Mouse (Mus musculus) brain, embryonic 14.5 days (tissue): ENCODE data around the gene 4930415O20Rik. TPM values are rescaled to one million over a fixed set of nuclear protein-coding genes. Genes with fewer than 3 reads are reported as not detected.

Source experiments
- DNase-seq: peaks from one replicate; pipeline ENCODE4 v3.0.0-alpha.2; 2011; ENCODE audit warnings: low read depth
- CTCF ChIP-seq: fragments of 200-500 bp; IDR thresholded peaks from 2 replicates; pipeline ENCODE4 v1.5.1; 2012; ENCODE audit warnings: inconsistent platforms, mild to moderate bottlenecking, moderate library complexity, borderline replicate concordance; ENCODE audit not compliant: insufficient read depth, insufficient read length; ENCODE audit errors: extremely low read depth
- POLR2A ChIP-seq: fragments of 200-500 bp; IDR thresholded peaks from 2 replicates; pipeline ENCODE4 v1.6.1; 2012; ENCODE audit warnings: mild to moderate bottlenecking, inconsistent platforms, borderline replicate concordance; ENCODE audit not compliant: poor library complexity, insufficient read depth, insufficient read length, severe bottlenecking; ENCODE audit errors: extremely low read depth
- polyA plus RNA-seq: library from polyadenylated mRNA; depleted of rRNA; stranded (reverse); fragments of >200 nt; gene quantifications from 2 replicates; pipeline ENCODE4 v1.2.3, GENCODE M21; 2012; rRNA removed

The 4930415O20Rik gene
- not detected in 2 replicates for polyA plus RNA-seq

DNA sequence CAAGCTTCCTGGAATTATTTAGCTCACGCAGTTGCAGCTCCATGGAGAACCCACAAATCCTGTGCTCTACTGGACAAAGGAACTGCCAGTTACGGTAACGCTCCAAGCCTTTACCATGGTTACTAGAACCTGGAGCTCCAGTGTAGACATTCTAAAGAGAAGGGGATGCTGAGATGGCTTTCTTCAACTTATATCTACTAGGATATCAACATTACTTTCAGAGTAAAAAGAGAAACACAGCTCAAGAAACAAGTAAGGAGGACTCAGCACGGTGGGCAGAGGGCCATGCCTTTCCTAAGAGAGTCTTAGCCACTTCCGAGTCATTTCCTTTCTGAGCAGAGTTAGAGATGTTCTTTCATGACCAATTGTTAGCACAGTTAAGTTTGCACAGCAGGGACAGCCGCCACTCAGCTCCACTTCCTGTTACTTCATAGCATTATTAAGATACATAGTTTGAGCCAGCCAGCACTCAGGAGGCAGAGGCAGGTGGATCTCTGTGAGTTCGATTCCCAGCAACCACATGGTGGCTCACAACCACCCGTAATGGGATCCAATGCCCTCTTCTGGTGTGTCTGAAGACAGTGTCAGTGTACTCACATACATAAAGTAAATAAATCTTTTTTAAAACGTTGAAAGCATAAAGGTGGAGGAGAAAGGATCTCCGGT, at the start of gene 4930415O20Rik, which contains the start of gene Ccnt1:
TSS of gene 4930415O20Rik (plus strand) at position 132 of the 666 bp plus-strand sequence.
TSS of gene Ccnt1 (minus strand) at position 51 of the 666 bp plus-strand sequence.
- TF ChIP-seq POLR2A (no peak), CTCF (no peak)
- no peak for DNase-seq

DNA sequence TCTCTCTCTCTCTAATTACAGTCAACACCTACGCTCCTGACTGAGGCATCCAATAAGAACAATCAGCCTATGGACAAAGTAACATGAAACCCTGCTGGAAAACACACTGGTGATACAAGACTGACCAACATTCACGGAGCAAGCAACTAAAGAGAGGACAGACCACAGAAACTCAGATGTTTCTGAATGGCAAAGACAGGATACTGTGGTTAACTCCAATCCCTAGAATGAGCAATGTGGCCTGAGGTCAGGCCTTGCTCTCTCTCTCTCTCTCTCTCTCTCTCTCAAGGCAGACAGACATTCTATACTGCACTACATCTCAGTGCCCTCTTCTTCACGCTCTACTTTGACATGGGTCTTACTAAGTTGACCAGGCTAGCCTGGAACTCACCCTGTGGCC, 49.6 kb upstream of the 4930415O20Rik start:
- no peak for DNase-seq
- TF ChIP-seq POLR2A (no peak), CTCF (no peak)

DNA sequence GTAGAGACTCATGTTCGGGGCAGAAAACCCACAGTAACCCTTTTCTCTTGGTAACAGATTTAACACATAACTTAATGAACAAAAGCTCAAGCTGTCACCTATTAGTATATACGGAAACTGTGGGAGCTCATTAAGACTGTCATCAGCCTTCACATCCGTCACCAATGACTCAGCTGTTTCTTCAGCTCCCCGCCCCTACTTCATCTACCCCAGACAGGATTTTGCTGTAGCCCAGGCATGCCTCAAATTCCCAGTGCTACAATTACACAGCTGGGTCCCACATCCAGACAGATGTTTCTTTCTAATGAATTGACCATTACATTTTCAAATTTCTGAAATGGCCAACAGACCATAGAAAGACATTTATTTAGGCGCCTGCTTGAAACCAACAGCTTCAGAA, 44.7 kb upstream of the 4930415O20Rik start:
- TF ChIP-seq POLR2A (no peak), CTCF (no peak)
- peak; percentile 42 for DNase-seq

DNA sequence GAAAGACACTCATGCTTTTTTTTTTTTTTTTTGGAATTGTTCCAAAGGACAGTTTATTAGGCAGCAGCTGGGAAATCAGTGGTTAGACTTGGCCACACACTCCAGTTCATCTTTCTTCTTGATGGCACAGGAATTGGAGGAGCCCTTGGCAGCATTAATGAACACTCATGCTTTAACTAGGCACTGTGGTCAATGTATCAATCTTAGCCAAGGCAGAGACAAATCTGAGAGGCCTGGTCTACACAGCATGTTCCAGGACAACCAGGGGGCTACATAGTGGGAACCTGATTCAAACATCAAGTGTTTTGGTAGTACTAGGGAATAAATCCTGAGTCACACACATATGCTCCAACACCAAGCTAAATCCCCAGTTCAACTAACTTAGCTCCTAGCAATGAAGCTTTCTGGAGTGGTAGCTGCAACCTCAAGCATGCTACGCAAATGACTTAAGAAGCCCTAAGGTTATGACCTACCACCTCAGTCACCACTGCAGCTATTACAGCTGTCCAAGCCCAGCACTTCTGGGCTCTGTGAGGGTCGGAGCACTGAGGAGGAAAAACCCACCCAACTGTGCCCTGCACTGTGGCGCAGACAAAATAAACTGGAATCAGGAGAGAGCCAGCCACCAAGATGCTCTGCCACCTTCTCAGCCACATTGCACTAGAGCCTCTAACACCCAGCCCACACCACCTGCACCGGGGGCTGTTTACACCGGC, 43.6 kb upstream of the 4930415O20Rik start:
- TF ChIP-seq POLR2A (no peak), CTCF (no peak)
- no peak for DNase-seq

DNA sequence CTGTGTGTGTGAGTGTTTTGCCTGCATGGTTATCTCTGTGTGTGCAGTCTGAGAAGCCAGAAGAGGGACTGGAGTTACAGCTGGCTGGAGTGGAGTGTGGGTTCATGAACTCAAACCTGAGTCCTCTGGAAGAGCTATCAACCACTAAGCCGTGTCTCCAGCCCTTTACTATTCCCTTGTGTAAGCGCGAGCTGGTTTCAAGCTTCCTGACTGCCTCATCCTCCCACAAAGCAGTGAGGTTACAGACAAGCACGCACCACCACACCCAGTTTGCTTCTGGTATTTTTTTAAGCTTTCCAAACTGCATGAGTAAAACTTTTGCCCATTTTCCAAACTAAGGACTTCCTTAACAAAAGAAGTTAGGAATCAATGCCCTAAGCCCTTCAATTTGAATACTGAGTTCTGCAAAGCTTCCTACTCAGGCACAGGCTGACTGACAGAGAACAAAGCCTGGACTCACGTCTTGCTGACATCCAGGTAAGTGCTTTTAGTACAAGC, 42.7 kb upstream of the 4930415O20Rik start:
- TF ChIP-seq CTCF (no peak), POLR2A (no peak)
- DNase-seq, result no peak

DNA sequence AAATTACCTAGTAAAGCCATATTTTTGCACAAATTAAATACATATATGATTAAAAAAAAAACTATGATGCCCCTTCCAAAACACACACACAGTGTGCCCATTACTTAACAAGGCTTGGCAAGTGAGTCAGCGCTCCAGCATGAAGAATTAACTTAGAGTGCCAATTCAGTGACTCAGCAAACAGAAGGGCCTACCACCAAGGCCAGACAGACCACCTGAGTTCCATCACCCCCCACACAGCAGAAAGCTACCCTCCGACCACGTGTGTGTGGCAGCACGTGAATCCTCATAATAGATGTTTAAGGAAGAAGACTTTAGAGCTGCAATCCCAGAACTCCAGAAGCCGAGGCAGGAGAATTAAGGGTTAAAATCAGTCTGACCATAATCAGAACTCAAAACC, 38.5 kb upstream of the 4930415O20Rik start:
- DNase-seq, result peak; percentile 25
- TF ChIP-seq POLR2A (no peak), CTCF (no peak)

DNA sequence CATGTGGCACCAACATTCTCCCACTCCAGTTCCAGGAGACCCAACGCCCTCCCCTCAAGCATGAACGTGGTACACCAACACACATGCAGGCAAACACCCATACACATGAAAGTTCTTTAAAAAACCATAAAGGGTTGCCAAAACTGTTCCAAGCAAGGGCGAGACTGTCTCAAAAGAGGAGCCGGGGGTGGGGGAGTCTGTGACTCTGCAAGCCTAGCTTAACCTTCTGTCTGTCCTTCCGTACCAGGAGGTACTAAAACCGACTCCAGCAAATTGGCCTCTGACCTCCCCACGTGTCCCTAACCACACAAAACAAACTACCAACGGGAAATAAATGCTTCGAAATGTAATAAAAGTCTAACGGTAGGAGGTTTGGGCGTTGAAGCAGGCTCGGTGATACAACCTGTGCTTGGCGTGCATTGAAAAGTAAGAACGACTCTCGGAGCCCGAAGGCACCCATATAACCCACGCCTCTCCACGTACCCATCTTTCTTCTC, 37.7 kb upstream of the 4930415O20Rik start:
- DNase-seq, result peak; percentile 21
- TF ChIP-seq CTCF (no peak), POLR2A (no peak)

DNA sequence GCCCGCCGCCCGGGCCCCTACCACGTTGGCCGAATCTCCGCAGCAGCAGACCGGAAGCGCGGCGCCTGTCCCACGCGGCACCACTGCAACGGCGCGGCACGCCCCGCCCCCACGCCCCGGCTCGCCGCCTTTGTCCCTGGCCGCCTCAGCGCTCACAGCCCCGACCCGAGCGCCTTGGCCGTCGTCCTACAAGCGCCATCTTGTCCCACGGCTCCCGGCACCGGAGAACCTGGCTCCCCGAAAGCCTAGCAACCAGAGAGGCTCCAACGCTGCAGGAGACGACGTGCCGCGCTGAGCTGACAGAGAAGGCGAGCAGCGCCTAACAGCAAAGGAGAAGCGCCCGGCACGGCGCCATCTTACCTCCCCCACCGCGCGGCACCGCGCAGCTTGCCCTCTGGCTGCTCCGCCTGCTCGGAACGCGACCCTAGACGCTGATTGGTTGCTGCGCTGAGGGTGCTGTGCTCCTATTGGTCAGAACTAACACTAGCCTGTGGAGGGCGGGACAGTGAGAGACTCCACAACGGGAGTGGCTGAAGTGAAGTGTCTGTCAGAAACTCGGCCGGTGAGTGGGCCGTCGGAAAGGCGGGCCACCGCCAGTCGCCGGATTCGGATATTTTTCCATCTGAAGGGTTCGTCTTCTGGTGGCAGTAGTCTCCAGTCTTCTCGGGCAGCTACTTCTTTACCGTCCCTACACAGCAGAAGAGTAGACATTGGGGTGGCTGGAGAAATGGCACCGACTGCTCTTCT, 36.8 kb upstream of the 4930415O20Rik start, which contains the start of gene Kansl2:
TSS of gene Kansl2 (minus strand) at position 384 of the 747 bp plus-strand sequence.
- no peak for TF ChIP-seq CTCF
- TF ChIP-seq POLR2A, result peak; percentile 99
- peak; percentile 100 for DNase-seq

DNA sequence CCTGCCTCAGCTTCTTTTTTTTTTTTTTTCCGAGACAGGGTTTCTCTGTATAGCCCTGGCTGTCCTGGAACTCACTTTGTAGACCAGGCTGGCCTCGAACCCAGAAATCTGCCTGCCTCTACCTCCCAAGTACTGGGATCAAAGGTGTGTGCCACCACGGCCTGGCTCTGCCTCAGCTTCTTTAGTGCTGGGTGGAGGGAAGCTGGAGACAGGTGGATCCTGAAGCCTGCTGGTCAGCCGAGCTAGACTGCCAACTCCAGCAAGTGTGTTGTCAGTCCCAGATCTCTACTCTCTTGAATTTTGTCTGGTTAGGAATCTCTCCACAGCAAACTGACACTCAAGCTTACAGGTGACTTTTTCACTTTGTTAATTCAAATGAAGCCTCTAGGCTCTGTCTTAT, 34.9 kb upstream of the 4930415O20Rik start:
- no peak for TF ChIP-seq POLR2A
- no peak for TF ChIP-seq CTCF
- no peak for DNase-seq

DNA sequence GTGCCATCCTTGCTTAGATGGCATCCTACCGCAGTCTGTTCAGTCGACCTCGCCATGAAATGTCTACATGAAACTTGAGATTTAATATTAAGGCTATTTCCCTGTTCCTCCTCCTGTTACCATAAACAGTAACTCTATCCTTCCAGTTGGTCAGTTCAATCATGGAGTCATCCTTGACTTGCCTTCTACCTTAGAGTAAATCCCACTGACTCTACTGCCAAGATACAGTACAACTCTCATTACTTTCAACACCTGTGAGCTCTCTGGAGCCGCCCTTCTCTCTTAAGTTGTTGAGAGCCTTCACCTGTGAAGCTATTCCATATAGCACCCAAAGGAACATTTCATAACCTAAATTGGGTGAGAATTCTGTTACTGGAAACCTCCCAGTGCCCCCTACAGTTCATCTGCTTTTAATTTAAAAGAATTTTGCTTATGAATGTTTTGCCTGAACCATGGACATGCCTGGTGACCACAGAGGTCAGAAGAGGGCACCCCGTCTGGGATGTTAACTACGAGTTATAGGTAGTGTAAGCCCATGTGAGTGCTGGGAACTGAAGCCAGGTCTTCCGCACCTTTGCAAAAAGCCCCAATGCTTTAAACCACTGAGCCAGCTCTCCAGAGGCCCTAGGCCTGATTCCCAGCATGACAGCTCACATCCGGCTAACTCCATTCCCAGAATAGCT, 33.8 kb upstream of the 4930415O20Rik start:
- TF ChIP-seq POLR2A (no peak), CTCF (no peak)
- DNase-seq, result no peak

DNA sequence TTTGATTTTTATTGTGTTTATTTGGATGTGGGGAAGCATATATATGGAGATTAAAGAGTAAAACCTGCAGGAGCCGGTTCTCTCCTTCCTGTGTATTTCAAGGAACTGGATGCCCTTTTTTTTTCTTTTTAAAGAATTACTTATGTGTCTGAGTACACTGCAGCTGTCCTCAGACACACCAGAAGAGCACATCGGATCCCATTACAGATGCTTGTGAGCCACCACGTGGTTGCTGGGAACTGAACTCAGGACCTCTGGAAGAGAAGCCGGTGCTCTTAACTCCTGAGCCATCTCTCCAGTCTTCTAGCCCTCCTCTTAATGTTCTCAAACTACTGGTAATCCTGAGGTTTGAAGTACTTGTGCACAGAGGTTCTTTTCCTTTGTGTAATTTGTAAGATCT, 32.9 kb upstream of the 4930415O20Rik start:
- TF ChIP-seq POLR2A (no peak), CTCF (no peak)
- no peak for DNase-seq

DNA sequence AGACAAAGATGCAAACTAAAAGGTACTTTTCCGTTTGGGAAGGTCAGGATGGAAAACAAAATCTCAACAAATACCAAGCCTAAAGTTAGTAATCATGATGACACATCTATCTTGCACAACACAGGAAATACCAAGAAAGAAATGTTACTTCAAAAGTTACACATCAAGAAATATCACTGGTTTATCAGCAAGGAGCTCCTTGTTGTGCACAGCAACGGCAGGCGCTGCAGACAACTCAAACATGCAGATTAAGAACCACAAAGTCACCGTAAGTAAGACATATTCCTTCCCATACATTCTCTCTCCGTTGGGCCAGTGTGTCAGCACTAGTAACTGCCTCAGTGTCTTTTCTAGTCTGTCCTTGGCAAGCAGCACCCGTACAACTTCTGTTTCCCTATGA, 29.7 kb upstream of the 4930415O20Rik start:
- no peak for DNase-seq
- TF ChIP-seq POLR2A (no peak), CTCF (no peak)
